41 mouse cellular contexts compared by ENCODE assay signal in genomic region chr7:30847386-30847785, GRCm38 (mm10). TPM values are rescaled to one million over a fixed set of nuclear protein-coding genes. Genes with fewer than 3 reads are reported as not detected.
DNase-seq lines count a peak whose midpoint lies in the region; ATAC-seq and TF ChIP-seq lines count a peak whose summit lies in the region.
"Had no signal": no experiment of that assay in that cellular context is flagged by ENCODE, and none has a peak within 500 bp of the region (broad histone marks: within the 10 kb centered on the region; RNA-seq: fewer than 3 reads in every experiment).

No protein-coding gene starts in this region.

- no peak overlapping the region for H3K4me2 ChIP-seq in kidney, postnatal 0 days (ENCODE audit: low read length)
- no peak overlapping the region for H3K4me2 ChIP-seq in forebrain, embryonic 15.5 days (replicated peaks)
- H3K4me2 ChIP-seq: embryonic facial prominence, embryonic 13.5 days; heart, embryonic 13.5 days; hindbrain, embryonic 15.5 days; limb, embryonic 15.5 days; liver, embryonic 13.5 days; midbrain, embryonic 12.5 days; neural tube, embryonic 12.5 days had no signal

- no peaks in the 10 kb centered on the region for H3K36me3 ChIP-seq in kidney, postnatal 0 days (ENCODE audit: insufficient read depth, low read length)
- H3K36me3 ChIP-seq in forebrain, embryonic 15.5 days = no peaks in the 10 kb centered on the region
- H3K36me3 ChIP-seq: embryonic facial prominence, embryonic 13.5 days; forebrain, embryonic 10.5 days; heart, embryonic 13.5 days; hindbrain, embryonic 15.5 days; limb, embryonic 10.5 days; limb, embryonic 15.5 days; liver, embryonic 13.5 days; midbrain, embryonic 12.5 days; neural tube, embryonic 12.5 days had no signal

- H3K27ac ChIP-seq in kidney, postnatal 0 days = no peak overlapping the region
- H3K27ac ChIP-seq in forebrain, embryonic 15.5 days (replicated peaks) = no peak overlapping the region
- H3K27ac ChIP-seq: embryonic facial prominence, embryonic 13.5 days; forebrain, embryonic 10.5 days; heart, embryonic 13.5 days; hindbrain, embryonic 15.5 days; layer of hippocampus, adult 2 months; limb, embryonic 10.5 days; limb, embryonic 15.5 days; liver, embryonic 13.5 days; midbrain, embryonic 12.5 days; neural tube, embryonic 12.5 days; stomach, postnatal 0 days had no signal

- H3K9me3 ChIP-seq in kidney, postnatal 0 days (replicated peaks; ENCODE audit: low read length) = no peaks in the 10 kb centered on the region
- H3K9me3 ChIP-seq in forebrain, embryonic 15.5 days = no peaks in the 10 kb centered on the region
- H3K9me3 ChIP-seq: embryonic facial prominence, embryonic 13.5 days; forebrain, embryonic 10.5 days; heart, embryonic 13.5 days; hindbrain, embryonic 15.5 days; limb, embryonic 10.5 days; limb, embryonic 15.5 days; liver, embryonic 13.5 days; megakaryocyte, embryonic 14.5 days; midbrain, embryonic 12.5 days; neural tube, embryonic 12.5 days had no signal

- H3K27me3 ChIP-seq in kidney, postnatal 0 days (ENCODE audit: insufficient read depth, low read length) = no peaks in the 10 kb centered on the region
- H3K27me3 ChIP-seq in forebrain, embryonic 15.5 days = no peaks in the 10 kb centered on the region
- H3K27me3 ChIP-seq: embryonic facial prominence, embryonic 13.5 days; heart, embryonic 13.5 days; hindbrain, embryonic 15.5 days; limb, embryonic 15.5 days; liver, embryonic 13.5 days; megakaryocyte, embryonic 14.5 days; midbrain, embryonic 12.5 days; neural tube, embryonic 12.5 days had no signal

- no peaks in the 10 kb centered on the region for H3K4me1 ChIP-seq in kidney, postnatal 0 days (replicated peaks; ENCODE audit: insufficient read depth, low read length)
- no peaks in the 10 kb centered on the region; the same call in 1 of the 2 replicates for H3K4me1 ChIP-seq in forebrain, embryonic 15.5 days
- H3K4me1 ChIP-seq: forebrain, embryonic 10.5 days; limb, embryonic 15.5 days had no signal

- 61% methylated on average over 5 of the region's 5 CpGs for whole genome bisulfite sequencing in kidney, postnatal 0 days
- 77% methylated on average over 5 of the region's 5 CpGs for WGBS in forebrain, embryonic 15.5 days

- ATAC-seq in kidney, postnatal 0 days (replicated peaks; ENCODE audit: low FRiP score, low read depth) = 0 out of 2 replicates have a peak, but pooled peaks have one; percentile 21
- ATAC-seq in forebrain, embryonic 15.5 days (replicated peaks) = no peak
- ATAC-seq: activated CD4-positive, CD25-positive, alpha-beta regulatory T cell, adult 4 months; forebrain, postnatal 0 days; lung, postnatal 0 days had no signal

- no peak for TF ChIP-seq CTCF in kidney, postnatal 0 days (IDR thresholded peaks at IDR 0.05; ENCODE audit: low read depth)

- DNase-seq in kidney, adult 18-20 months = peak; percentile 27
- no peak for DNase-seq in kidney, postnatal 4 days
- DNase-seq in ZHBTc4 (ENCODE audit: low read depth, low spot score) = peak; percentile 35
- peak; percentile 35 for DNase-seq in adrenal gland, postnatal 14 days
- no peak for DNase-seq in kidney, postnatal 0 days (ENCODE audit: low spot score)
- DNase-seq in layer of hippocampus, postnatal 10 days (ENCODE audit: low spot score in 2 of 2) = no peak
- DNase-seq: B cell, adult 2 months; cerebellum, adult 11 months; cerebellum, adult 9-11 months; forebrain, postnatal 0 days; heart, postnatal 10 days; liver, embryonic 13.5 days; lung, adult 18-20 months; lung, postnatal 4 days; right cerebral cortex, adult 18-20 months; spleen, adult 18-20 months; thymus, adult 18-20 months; thymus, postnatal 25 days had no signal

- H3K9ac ChIP-seq in kidney, postnatal 0 days (ENCODE audit: low read depth, low read length) = no peak overlapping the region
- no peak overlapping the region for H3K9ac ChIP-seq in forebrain, embryonic 15.5 days (replicated peaks)
- H3K9ac ChIP-seq: embryonic facial prominence, embryonic 13.5 days; forebrain, postnatal 0 days; heart, embryonic 13.5 days; hindbrain, embryonic 15.5 days; limb, embryonic 15.5 days; liver, embryonic 13.5 days; midbrain, embryonic 12.5 days; neural tube, embryonic 12.5 days had no signal

- H3K4me3 ChIP-seq in kidney, postnatal 0 days (replicated peaks; ENCODE audit: low read depth, low read length) = no peak overlapping the region
- H3K4me3 ChIP-seq in forebrain, embryonic 15.5 days = no peak overlapping the region
- H3K4me3 ChIP-seq: embryonic facial prominence, embryonic 13.5 days; forebrain, embryonic 10.5 days; heart, embryonic 13.5 days; hindbrain, embryonic 15.5 days; layer of hippocampus, adult 2 months; limb, embryonic 10.5 days; limb, embryonic 15.5 days; liver, embryonic 13.5 days; megakaryocyte, embryonic 14.5 days; midbrain, embryonic 12.5 days; myocyte; neural tube, embryonic 12.5 days had no signal

RNA-seq across cellular contexts. Expression of gene Ffar3, which starts 8.6 kb away (rescaled TPM):
- total RNA-seq in adrenal gland, postnatal 14 days (2021) = 0.26 and 0.38 TPM in 2 replicates
- polyA plus RNA-seq in kidney, postnatal 0 days (2015; fragmentation: Nextera tagmentation; extraction: Ambion mirVana) = 0.20 TPM in 1 of 2 replicates, not detected in the other
- not detected for total RNA-seq in layer of hippocampus, postnatal 10 days (2021)
- polyA plus RNA-seq in forebrain, embryonic 15.5 days (2015; fragmentation: Nextera tagmentation; extraction: Ambion mirVana) = not detected in 2 replicates
- total RNA-seq: common myeloid progenitor, adult 5-6 weeks; forebrain, postnatal 0 days; gastrocnemius, adult 8-10 months; gastrocnemius, postnatal 4 days; heart, adult 8-10 months; heart, postnatal 10 days; hematopoietic stem cell, adult 5-6 weeks; layer of hippocampus, adult 2 months; layer of hippocampus, postnatal 25 days; left cerebral cortex, adult 8-10 months; midbrain, postnatal 0 days had no signal
- polyA plus RNA-seq: activated CD4-positive, CD25-positive, alpha-beta regulatory T cell, adult 4 months; embryonic facial prominence, embryonic 13.5 days; forebrain, embryonic 10.5 days; forebrain, postnatal 0 days; heart, embryonic 13.5 days; hindbrain, embryonic 15.5 days; limb, embryonic 10.5 days; limb, embryonic 15.5 days; liver, embryonic 13.5 days; lung, postnatal 0 days; midbrain, embryonic 12.5 days; midbrain, postnatal 0 days; myocyte; neural tube, embryonic 12.5 days had no signal

RNA-seq across cellular contexts. Expression of gene Ffar1, which starts 14.0 kb away (rescaled TPM):
- total RNA-seq in adrenal gland, postnatal 14 days (2021) = 0.41 TPM in 1 of 2 replicates, not detected in the other
- polyA plus RNA-seq in kidney, postnatal 0 days (2015; fragmentation: Nextera tagmentation; extraction: Ambion mirVana) = 0.03 TPM in 1 of 2 replicates, not detected in the other
- total RNA-seq in layer of hippocampus, postnatal 10 days (2021) = not detected
- not detected in 2 replicates for polyA plus RNA-seq in forebrain, embryonic 15.5 days (2015; fragmentation: Nextera tagmentation; extraction: Ambion mirVana)
- total RNA-seq: common myeloid progenitor, adult 5-6 weeks; forebrain, postnatal 0 days; gastrocnemius, adult 8-10 months; gastrocnemius, postnatal 4 days; heart, adult 8-10 months; hematopoietic stem cell, adult 5-6 weeks; layer of hippocampus, adult 2 months; layer of hippocampus, postnatal 25 days; left cerebral cortex, adult 8-10 months; midbrain, postnatal 0 days had no signal
- polyA plus RNA-seq: embryonic facial prominence, embryonic 13.5 days; forebrain, embryonic 10.5 days; forebrain, postnatal 0 days; heart, embryonic 13.5 days; hindbrain, embryonic 15.5 days; limb, embryonic 10.5 days; limb, embryonic 15.5 days; liver, embryonic 13.5 days; lung, postnatal 0 days; midbrain, embryonic 12.5 days; midbrain, postnatal 0 days; myocyte; neural tube, embryonic 12.5 days had no signal

RNA-seq across cellular contexts. Expression of gene Ffar2, which starts 23.8 kb away (rescaled TPM):
- 1.1 TPM in 2 replicates for total RNA-seq in adrenal gland, postnatal 14 days (2021)
- 0.06 and 0.16 TPM in 2 replicates for polyA plus RNA-seq in kidney, postnatal 0 days (2015; fragmentation: Nextera tagmentation; extraction: Ambion mirVana)
- under 1 TPM in 1 of 2 experiments, not detected in 1; 0.25 TPM for total RNA-seq in layer of hippocampus, postnatal 10 days (2021)
- 0.17 and 0.24 TPM in 2 replicates for polyA plus RNA-seq in forebrain, embryonic 15.5 days (2015; fragmentation: Nextera tagmentation; extraction: Ambion mirVana)
- total RNA-seq: forebrain, postnatal 0 days; layer of hippocampus, adult 2 months; layer of hippocampus, postnatal 25 days; left cerebral cortex, adult 8-10 months; midbrain, postnatal 0 days had no signal
- polyA plus RNA-seq: embryonic facial prominence, embryonic 13.5 days; forebrain, embryonic 10.5 days; heart, embryonic 13.5 days; limb, embryonic 10.5 days; limb, embryonic 15.5 days; midbrain, embryonic 12.5 days; myocyte had no signal

RNA-seq across cellular contexts. Expression of gene Cd22, which starts 32.8 kb away (rescaled TPM):
- 3.2 and 14.1 TPM in 2 replicates for total RNA-seq in adrenal gland, postnatal 14 days (2021)
- 0.20 and 0.45 TPM in 2 replicates for polyA plus RNA-seq in kidney, postnatal 0 days (2015; fragmentation: Nextera tagmentation; extraction: Ambion mirVana)
- not detected for total RNA-seq in layer of hippocampus, postnatal 10 days (2021)
- polyA plus RNA-seq in forebrain, embryonic 15.5 days (2015; fragmentation: Nextera tagmentation; extraction: Ambion mirVana) = not detected in 2 replicates
- total RNA-seq: forebrain, postnatal 0 days; gastrocnemius, adult 8-10 months; hematopoietic stem cell, adult 5-6 weeks; layer of hippocampus, adult 2 months; layer of hippocampus, postnatal 25 days had no signal
- polyA plus RNA-seq: embryonic facial prominence, embryonic 13.5 days; forebrain, embryonic 10.5 days; forebrain, postnatal 0 days; heart, embryonic 13.5 days; limb, embryonic 10.5 days; midbrain, embryonic 12.5 days; myocyte; neural tube, embryonic 12.5 days had no signal

RNA-seq across cellular contexts. Expression of gene Krtdap, which starts 59.7 kb away (rescaled TPM):
- 1.3 and 2.1 TPM in 2 replicates for total RNA-seq in adrenal gland, postnatal 14 days (2021)
- polyA plus RNA-seq in kidney, postnatal 0 days (2015; fragmentation: Nextera tagmentation; extraction: Ambion mirVana) = 1.4 and 3.4 TPM in 2 replicates
- not detected for total RNA-seq in layer of hippocampus, postnatal 10 days (2021)
- 1.3 TPM in 1 of 2 replicates, not detected in the other for polyA plus RNA-seq in forebrain, embryonic 15.5 days (2015; fragmentation: Nextera tagmentation; extraction: Ambion mirVana)
- total RNA-seq: common myeloid progenitor, adult 5-6 weeks; forebrain, postnatal 0 days; heart, adult 8-10 months; heart, postnatal 10 days; hematopoietic stem cell, adult 5-6 weeks; layer of hippocampus, adult 2 months; layer of hippocampus, postnatal 25 days; left cerebral cortex, adult 8-10 months had no signal
- polyA plus RNA-seq: activated CD4-positive, CD25-positive, alpha-beta regulatory T cell, adult 4 months; forebrain, embryonic 10.5 days; limb, embryonic 10.5 days; midbrain, embryonic 12.5 days; myocyte; neural tube, embryonic 12.5 days had no signal

Comparison
In these comparisons a context has a peak if more than half of its experiments do, and no peak if none do; other contexts are left out.
1. DNase-seq: peak in kidney, adult 18-20 months (single experiment), ZHBTc4 (single experiment) and adrenal gland, postnatal 14 days (single experiment); none in kidney, postnatal 4 days (0 of 2), kidney, postnatal 0 days (single experiment) and layer of hippocampus, postnatal 10 days (0 of 2).